14 mouse cellular contexts compared by ENCODE assay signal in the genomic region with DNA sequence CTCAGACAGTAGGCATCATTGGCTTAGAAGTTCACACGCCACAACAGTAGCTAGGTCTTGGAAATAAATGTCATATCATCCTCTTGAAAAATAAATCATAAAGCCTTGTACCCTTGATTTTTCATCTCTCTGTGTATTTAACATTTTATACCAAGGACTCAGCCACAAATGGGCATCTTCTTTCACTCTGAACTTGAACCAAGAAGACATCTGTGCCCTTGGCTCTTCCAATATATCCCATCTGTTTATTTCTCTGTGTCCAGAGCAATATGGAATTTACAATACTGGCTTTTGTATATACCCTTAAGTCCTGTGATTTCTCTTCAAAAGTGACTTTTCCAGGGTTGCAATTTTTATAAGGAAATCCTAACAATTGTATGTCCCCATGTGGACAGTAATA.
"Had no signal": no experiment of that assay in that cellular context is flagged by ENCODE, and none has a peak within 500 bp of the region (broad histone marks: within the 10 kb centered on the region; RNA-seq: fewer than 3 reads in every experiment).

No protein-coding gene starts in this region.

- ATAC-seq: midbrain, embryonic 16.5 days had no signal

- DNase-seq: lung, adult 18-20 months; lung, embryonic 14.5 days; lung, postnatal 10 days; lung, postnatal 4 days; midbrain, embryonic 14.5 days; retina, postnatal 1 day; right cerebral cortex, adult 18-20 months; right cerebral cortex, postnatal 25 days; right cerebral cortex, postnatal 4 days; spleen, adult 18-20 months; thymus, adult 18-20 months; thymus, postnatal 14 days; thymus, postnatal 36 days had no signal
